In the genomic region with DNA sequence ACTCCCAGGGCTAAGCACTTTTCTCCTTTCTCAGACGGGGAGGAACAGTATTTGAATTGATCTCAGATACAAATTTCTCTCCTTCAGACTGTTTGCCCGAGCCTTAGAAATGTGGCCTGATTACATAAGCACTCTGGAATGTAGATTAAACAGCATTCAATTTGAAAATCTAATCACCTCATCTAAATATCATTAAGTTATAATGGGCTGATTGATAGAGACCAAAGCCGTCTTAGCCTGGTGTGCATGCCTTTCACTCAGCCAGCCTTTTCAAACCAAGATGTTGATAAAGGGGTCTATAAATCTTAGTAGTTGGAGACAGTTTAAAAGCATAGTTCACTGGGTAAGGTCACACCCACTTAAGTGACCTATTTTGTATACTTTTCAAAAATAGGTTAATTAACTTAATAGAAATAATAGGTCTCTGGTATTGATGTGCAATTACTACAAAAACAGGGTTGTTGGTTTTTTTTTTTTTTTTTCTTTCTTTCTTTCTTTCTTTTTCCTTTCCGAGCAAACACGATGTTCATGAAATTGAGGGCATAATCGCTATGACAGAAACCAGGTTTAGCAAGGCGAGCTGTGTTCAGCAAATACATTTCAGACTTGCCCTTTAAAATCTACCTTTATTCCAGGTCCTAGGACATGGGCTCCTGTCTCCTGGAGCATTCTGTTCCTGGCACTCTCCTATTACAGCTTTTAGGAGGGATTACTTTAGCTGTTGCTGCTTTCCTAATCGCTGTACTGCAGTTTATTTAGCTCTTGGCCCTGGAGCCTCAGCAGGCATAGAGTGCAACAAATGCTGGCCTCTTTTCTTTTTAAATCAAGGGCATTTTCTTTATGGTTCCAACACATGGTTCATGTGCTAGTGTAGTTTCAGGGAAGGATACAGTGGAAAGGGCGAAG, we compare ENCODE assay signal across 10 mouse cellular contexts.
DNase-seq lines count a peak whose midpoint lies in the region; ATAC-seq and TF ChIP-seq lines count a peak whose summit lies in the region.
"Had no signal": no experiment of that assay in that cellular context is flagged by ENCODE, and none has a peak within 500 bp of the region (broad histone marks: within the 10 kb centered on the region; RNA-seq: fewer than 3 reads in every experiment).

No protein-coding gene starts in this region.

- DNase-seq in heart, adult 2 months = no peak
- DNase-seq in heart, postnatal 14 days = no peak
- DNase-seq in midbrain, embryonic 10.5 days (ENCODE audit: low spot score) = no peak
- DNase-seq in skeletal muscle tissue, adult 2 months (ENCODE audit: low read depth, low spot score) = peak; percentile 59
- no peak for DNase-seq in cerebellum, postnatal 14 days

- H3K9me3 ChIP-seq in midbrain, embryonic 10.5 days (replicated peaks) = no peaks in the 10 kb centered on the region
- H3K9me3 ChIP-seq in midbrain, embryonic 13.5 days = no peaks in the 10 kb centered on the region
- no peaks in the 10 kb centered on the region for H3K9me3 ChIP-seq in forebrain, embryonic 16.5 days (ENCODE audit: control insufficient read depth, low read length)

- TF ChIP-seq CTCF in heart, adult 2 months (IDR thresholded peaks at IDR 0.05) = no peak

- TF ChIP-seq EP300 in heart, adult 2 months (IDR thresholded peaks at IDR 0.05; ENCODE audit: insufficient read depth, low read depth, low read length) = no peak

- peaks cover 8% of the 10 kb centered on the region for H3K36me3 ChIP-seq in heart, adult 2 months (ENCODE audit: control insufficient read depth, insufficient read depth, low read length)
- no peaks in the 10 kb centered on the region for H3K36me3 ChIP-seq in midbrain, embryonic 10.5 days
- no peaks in the 10 kb centered on the region for H3K36me3 ChIP-seq in midbrain, embryonic 13.5 days
- H3K36me3 ChIP-seq in forebrain, embryonic 16.5 days (ENCODE audit: control insufficient read depth, insufficient read depth) = no peaks in the 10 kb centered on the region

- H3K27ac ChIP-seq in heart, adult 2 months = peak overlapping the region; percentile 39
- peak overlapping the region; percentile 71 for H3K27ac ChIP-seq in midbrain, embryonic 10.5 days (replicated peaks)
- H3K27ac ChIP-seq in midbrain, embryonic 13.5 days = no peak overlapping the region
- peak overlapping the region; percentile 43 for H3K27ac ChIP-seq in forebrain, embryonic 16.5 days (ENCODE audit: low read length)
- H3K27ac ChIP-seq: layer of hippocampus, adult 2 months; macrophage had no signal

- H3K9ac ChIP-seq in heart, adult 2 months (ENCODE audit: low read depth, low read length) = no peak overlapping the region
- H3K9ac ChIP-seq in midbrain, embryonic 13.5 days (replicated peaks) = no peak overlapping the region
- H3K9ac ChIP-seq in forebrain, embryonic 16.5 days (replicated peaks; ENCODE audit: low read depth, low read length) = no peak overlapping the region

- peaks cover 4% of the 10 kb centered on the region for H3K4me1 ChIP-seq in heart, adult 2 months (ENCODE audit: control insufficient read depth, insufficient read depth, low read length)
- peaks cover 35% of the 10 kb centered on the region for H3K4me1 ChIP-seq in midbrain, embryonic 10.5 days
- H3K4me1 ChIP-seq in midbrain, embryonic 13.5 days (replicated peaks) = peaks cover 26% of the 10 kb centered on the region
- peaks cover 15% of the 10 kb centered on the region for H3K4me1 ChIP-seq in forebrain, embryonic 16.5 days (replicated peaks; ENCODE audit: control insufficient read depth, insufficient read depth, low read length)

- TF ChIP-seq POLR2A in heart, adult 2 months (IDR thresholded peaks at IDR 0.05; ENCODE audit: insufficient read depth, low read depth, low read length) = no peak

- intact Hi-C loops in heart, adult 2 months (cut with DNase I) = no loop called here
- intact Hi-C loops in heart, postnatal 14 days (cut with DNase I) = no loop called here

- no peak overlapping the region for H3K4me3 ChIP-seq in heart, adult 2 months
- no peak overlapping the region for H3K4me3 ChIP-seq in midbrain, embryonic 10.5 days
- H3K4me3 ChIP-seq in midbrain, embryonic 13.5 days (replicated peaks) = no peak overlapping the region
- H3K4me3 ChIP-seq in forebrain, embryonic 16.5 days (replicated peaks; ENCODE audit: low read length) = no peak overlapping the region
- H3K4me3 ChIP-seq: layer of hippocampus, adult 2 months had no signal

- no peak overlapping the region for H3K4me2 ChIP-seq in midbrain, embryonic 13.5 days (replicated peaks)
- no peak overlapping the region for H3K4me2 ChIP-seq in forebrain, embryonic 16.5 days (ENCODE audit: low read length)

- no peaks in the 10 kb centered on the region for H3K27me3 ChIP-seq in heart, adult 2 months (ENCODE audit: control insufficient read depth, insufficient read depth, low read length)
- no peaks in the 10 kb centered on the region for H3K27me3 ChIP-seq in midbrain, embryonic 10.5 days (ENCODE audit: low read depth, poor library complexity, severe bottlenecking)
- no peaks in the 10 kb centered on the region for H3K27me3 ChIP-seq in midbrain, embryonic 13.5 days
- H3K27me3 ChIP-seq in forebrain, embryonic 16.5 days (replicated peaks; ENCODE audit: control insufficient read depth, insufficient read depth, low read length) = no peaks in the 10 kb centered on the region; the same call in 1 of the 2 replicates

- ATAC-seq in midbrain, embryonic 13.5 days = no peak
- ATAC-seq in forebrain, embryonic 16.5 days = peak; percentile 91
- no peak for ATAC-seq in inflammation-experienced regulatory T-cells, adult 6 months

- no peaks in the 10 kb centered on the region for H3K79me2 ChIP-seq in heart, adult 2 months (replicated peaks; ENCODE audit: control insufficient read depth, insufficient read depth, low read length)

- WGBS in heart, adult 2 months = 75% methylated on average over 9 of the region's 9 CpGs
- 67% methylated on average over 9 of the region's 9 CpGs for WGBS in midbrain, embryonic 10.5 days
- 35% methylated on average over 9 of the region's 9 CpGs for WGBS in midbrain, embryonic 13.5 days
- 11% methylated on average over 9 of the region's 9 CpGs for WGBS in forebrain, embryonic 16.5 days
